Mouse (Mus musculus): ENCODE measurements around the gene Acap1.
"Not testable (repeated sequence)": the region's sequence is repeated elsewhere in the genome, so short reads cannot be mapped to it uniquely, and the experiment has no call there.

Acap1 gene

GRCm38 (mm10) chr11:69921114-69922011 is 26.0 kb upstream of the Acap1 start, which contains the start of gene Eif5a:
Gene Eif5a, minus strand, starts transcription at chr11:69921958.
- in situ Hi-C loops (cut with MboI, MseI): no loop called here

GRCm38 (mm10) chr11:69920266-69921031 is 25.1 kb upstream of the Acap1 start:
- in situ Hi-C loops (cut with MboI, MseI): no loop called here

GRCm38 (mm10) chr11:69919661-69920265 is 24.4 kb upstream of the Acap1 start:
- in situ Hi-C loops (cut with MboI, MseI): no loop called here

- in situ Hi-C loops (cut with MboI, MseI): no loop called here
Measured at GRCm38 (mm10) chr11:69919053-69919452, 23.7 kb upstream of the Acap1 start.

- in situ Hi-C loops (cut with MboI, MseI): no loop called here
Measured at GRCm38 (mm10) chr11:69918118-69918517, 22.8 kb upstream of the Acap1 start.

DNA sequence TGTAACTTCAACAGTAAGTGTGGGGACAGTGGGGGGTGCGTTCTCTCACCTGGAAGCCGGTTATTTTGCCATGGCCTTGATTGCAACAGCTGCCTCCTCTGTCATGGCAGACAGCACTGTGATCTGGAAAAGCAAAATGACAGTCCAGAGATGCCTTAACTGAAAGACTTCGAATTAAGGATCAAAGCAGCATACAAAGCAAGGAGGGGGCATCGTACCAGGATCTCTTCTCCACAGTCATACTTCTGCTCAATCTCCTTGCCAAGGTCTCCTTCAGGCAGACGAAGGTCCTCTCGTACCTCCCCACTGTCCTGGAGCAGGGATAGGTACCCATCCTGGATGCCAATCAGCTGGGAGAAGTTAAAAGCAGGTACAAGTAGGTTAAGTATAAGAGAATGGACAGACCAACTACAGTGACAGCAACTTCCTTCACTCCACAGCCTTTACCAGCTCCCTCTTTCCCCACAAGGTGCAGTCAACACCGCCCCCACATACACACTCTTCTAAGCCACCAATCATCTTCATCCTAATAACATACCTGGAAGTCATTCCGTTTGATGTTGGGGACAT is 22.1 kb upstream of the Acap1 start:
- in situ Hi-C loops (cut with MboI, MseI): no loop called here

GRCm38 (mm10) chr11:69916652-69917378 is 21.5 kb upstream of the Acap1 start:
- in situ Hi-C loops (cut with MboI, MseI): not testable (repeated sequence)

- in situ Hi-C loops (cut with MboI, MseI): no loop called here
Measured at GRCm38 (mm10) chr11:69915667-69916627, 20.6 kb upstream of the Acap1 start.

- in situ Hi-C loops (cut with MboI, MseI): no loop called here
Measured at GRCm38 (mm10) chr11:69914917-69915430, 19.6 kb upstream of the Acap1 start.

GRCm38 (mm10) chr11:69914372-69914764 is 19.0 kb upstream of the Acap1 start:
- in situ Hi-C loops (cut with MboI, MseI): no loop called here

GRCm38 (mm10) chr11:69913554-69914371 is 18.4 kb upstream of the Acap1 start, which contains the start of gene Gps2:
Gene Gps2, plus strand, starts transcription at chr11:69913888.
- in situ Hi-C loops (cut with MboI, MseI): no loop called here

DNA sequence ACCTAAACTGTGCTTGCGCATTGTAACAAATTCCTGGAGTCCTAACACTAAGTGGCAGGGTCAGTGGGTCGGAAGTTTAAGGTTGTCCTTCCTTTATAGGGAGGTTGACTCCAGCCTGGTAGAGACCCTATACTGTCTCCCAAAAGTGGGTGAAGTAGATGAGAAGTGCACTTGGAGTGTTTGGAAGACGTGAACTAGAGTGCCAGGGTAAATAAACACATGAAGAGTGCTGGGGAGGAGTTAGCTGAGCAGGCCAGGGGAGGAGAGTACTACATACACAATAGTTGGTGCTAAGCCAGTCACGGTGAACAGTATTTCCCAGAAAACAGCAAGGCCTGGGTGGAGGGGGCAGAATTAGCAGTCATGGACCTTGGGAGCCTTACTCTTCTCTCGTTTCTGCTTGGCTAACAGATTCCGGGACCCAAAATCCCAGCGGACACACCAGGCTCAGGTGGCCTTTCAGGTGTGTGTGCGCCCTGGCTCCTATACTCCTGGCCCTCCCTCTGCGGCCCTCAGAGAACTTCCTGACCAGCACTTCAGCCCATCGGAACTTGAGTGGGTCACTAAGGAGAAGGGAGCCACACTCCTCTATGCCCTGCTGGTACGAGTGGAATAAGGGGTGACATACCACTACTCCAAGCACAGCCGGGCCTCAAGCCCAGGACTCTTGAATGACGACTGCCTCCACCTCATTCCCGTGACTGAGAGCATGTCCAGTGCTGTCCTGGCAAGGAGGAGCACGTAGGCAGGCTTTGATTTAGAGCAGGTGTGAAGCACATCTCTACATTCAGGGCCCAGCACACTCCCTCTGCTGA is 17.6 kb upstream of the Acap1 start:
- in situ Hi-C loops (cut with MboI, MseI): no loop called here

DNA sequence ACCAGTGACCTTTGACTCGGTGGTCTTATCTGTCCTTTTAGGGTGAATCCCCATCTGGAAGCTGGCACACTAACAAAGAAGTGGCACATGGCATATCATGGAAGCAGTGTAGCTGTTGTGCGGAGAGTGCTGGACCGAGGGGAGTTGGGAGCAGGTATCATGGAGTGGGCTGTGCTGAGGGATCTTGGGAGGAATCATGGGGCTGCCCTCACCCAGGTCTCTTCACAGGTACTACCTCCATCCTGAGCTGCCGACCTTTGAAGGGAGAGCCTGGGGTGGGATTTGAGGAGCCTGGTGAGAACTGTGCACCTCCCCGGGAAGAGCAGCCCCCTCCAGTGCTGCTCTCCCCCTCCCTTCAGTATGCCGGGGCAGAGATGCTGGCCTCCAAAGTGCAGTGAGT is 16.4 kb upstream of the Acap1 start:
- in situ Hi-C loops (cut with MboI, MseI): no loop called here

DNA sequence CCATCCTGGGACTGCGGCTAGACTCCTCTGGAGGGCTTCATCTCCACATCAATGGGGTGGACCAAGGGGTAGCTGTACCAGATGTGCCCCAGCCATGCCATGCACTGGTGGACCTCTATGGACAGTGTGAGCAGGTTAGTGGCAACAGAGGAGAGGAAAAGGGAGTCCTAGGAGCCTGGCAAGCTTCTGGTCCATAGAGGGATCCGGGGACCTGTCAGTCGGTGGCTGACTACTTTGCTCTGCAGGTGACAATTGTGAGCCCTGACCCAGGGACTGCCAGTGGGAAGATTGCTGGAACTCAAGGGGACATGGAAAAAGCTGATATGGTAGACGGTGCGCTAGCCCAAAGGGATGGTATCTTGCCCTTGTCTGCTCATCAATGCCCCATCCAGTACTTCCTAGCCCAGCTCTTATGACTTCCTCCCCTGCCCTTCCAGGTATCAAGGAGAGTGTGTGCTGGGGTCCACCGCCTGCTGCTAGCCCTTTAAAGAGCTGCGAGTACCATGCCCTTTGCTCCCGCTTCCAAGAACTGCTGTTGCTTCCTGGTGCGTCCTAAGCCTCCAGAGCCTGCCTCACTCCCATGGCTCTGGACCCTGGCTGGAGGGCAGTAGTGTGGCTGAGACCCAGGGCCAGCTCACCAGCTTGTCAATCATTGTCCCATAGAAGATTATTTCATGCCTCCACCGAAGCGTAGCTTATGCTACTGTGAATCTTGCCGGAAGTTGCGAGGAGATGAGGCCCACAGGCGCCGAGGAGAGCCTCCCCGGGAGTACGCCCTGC is 15.6 kb upstream of the Acap1 start:
- in situ Hi-C loops (cut with MboI, MseI): no loop called here

DNA sequence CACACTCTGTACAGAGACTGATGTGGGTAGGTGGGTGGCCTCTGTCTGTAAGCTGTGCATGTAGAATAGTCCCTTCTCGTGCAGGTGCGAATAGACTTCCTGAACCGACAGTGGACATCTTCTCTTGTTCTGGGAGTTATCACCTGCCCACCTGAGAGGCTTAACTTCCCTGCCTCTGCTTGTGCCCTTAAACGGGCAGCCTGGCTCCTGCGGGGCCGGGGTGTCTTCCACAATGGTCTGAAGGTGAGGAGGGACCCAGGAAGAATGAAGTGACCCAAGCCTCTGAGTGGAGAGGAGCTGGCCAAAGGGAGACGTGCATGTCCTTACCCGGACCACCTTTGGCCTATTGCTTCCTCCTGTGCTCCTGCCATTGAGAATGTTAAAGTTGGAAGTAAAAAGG is 14.8 kb upstream of the Acap1 start:
- in situ Hi-C loops (cut with MboI, MseI): no loop called here

DNA sequence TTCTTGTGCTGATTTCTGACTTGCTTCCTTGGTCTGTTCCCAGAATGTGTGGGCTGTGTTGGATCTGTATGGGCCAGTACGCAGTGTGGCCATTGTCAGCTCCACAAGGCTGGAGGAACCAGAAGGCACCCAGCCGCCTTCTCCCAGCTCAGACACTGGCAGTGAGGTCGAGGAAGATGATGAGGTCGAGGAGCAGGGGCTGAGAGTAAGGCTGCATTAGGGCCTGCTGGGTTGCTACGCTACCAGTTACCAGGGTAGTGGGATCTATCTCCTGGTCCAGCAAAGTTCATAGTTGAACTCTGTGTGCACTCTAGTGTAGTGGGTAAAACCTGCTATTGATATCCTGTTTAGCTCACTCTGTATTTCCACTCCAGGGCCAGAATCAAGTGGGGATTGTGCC is 13.8 kb upstream of the Acap1 start:
- in situ Hi-C loops (cut with MboI, MseI): no loop called here

DNA sequence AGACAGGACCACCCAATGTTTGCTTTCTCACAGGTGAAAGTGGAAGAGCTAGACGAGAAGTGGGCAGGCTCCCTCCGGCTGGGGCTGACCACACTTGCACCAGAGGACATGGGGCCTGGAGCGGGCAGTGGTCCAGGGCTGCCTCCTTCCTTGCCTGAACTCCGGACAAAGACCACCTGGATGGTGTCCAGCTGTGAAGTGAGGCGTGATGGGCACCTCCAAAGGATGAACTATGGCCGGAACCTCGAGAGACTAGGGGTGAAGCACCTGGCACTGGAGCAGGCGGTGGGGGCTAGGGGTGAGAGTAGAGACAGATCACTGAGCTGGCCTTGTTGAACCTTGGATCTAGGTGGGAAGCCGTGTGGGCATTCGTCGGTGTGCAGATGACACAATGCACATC is 13.3 kb upstream of the Acap1 start:
- in situ Hi-C loops (cut with MboI, MseI): no loop called here
